Mouse (Mus musculus): ENCODE results near the gene Zfp874a. TPM values are rescaled to one million over a fixed set of nuclear protein-coding genes. Genes with fewer than 3 reads are reported as not detected.
"Not testable (repeated sequence)": the region's sequence is repeated elsewhere in the genome, so short reads cannot be mapped to it uniquely, and the experiment has no call there.

The Zfp874a gene
- total and polyA plus RNA-seq, 2 experiments from 2014 or later, result 4.2 to 6.4 TPM

DNA sequence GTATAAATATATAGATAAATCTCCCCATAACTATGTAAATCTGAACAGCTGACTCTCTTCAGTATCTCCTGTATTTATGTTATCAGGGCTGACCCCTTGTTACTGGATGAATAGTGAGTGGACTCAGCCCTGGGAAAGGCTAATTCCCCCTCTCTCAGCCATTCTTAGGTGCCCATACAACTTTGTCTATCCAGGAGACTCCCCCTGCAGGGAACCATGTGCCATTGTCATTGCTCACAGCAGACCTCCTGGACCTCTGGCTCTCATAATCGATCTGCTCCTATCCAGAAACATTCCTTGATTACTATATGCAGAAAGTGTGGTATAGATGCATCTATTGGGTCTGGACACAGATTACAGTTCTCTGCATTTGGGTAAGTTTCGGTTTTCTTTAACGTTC is 34.6 kb downstream of the Zfp874a start:
- H3K36me3 ChIP-seq (replicated peaks; ENCODE audit: control insufficient read depth, insufficient read depth, low read length), result no peaks in the 10 kb centered on the region
- no peak overlapping the region for H3K4me2 ChIP-seq (ENCODE audit: low read depth, low read length)
- H3K27ac ChIP-seq (ENCODE audit: low read depth), result no peak overlapping the region
- H3K9me3 ChIP-seq (replicated peaks; ENCODE audit: control insufficient read depth, low read length), result no peaks in the 10 kb centered on the region
- no peak overlapping the region for H3K9ac ChIP-seq (replicated peaks; ENCODE audit: low read depth, low read length)
- 73% methylated on average over 3 of the region's 3 CpGs for WGBS
- H3K4me1 ChIP-seq (ENCODE audit: control insufficient read depth, insufficient read depth), result peaks cover 6% of the 10 kb centered on the region; the same call in 1 of the 2 replicates
- TF ChIP-seq CTCF (IDR thresholded peaks at IDR 0.05; ENCODE audit: low read depth), result no peak
- no peak for TF ChIP-seq EP300 (IDR thresholded peaks at IDR 0.05; ENCODE audit: low read depth)
- no peaks in the 10 kb centered on the region for H3K27me3 ChIP-seq (ENCODE audit: control insufficient read depth, insufficient read depth, low read length)
- DNase-seq (ENCODE audit: low spot score), result no peak
- no peak for ATAC-seq (ENCODE audit: insufficient read depth, low read depth)
- no peak overlapping the region for H3K4me3 ChIP-seq (ENCODE audit: low read depth, low read length)

DNA sequence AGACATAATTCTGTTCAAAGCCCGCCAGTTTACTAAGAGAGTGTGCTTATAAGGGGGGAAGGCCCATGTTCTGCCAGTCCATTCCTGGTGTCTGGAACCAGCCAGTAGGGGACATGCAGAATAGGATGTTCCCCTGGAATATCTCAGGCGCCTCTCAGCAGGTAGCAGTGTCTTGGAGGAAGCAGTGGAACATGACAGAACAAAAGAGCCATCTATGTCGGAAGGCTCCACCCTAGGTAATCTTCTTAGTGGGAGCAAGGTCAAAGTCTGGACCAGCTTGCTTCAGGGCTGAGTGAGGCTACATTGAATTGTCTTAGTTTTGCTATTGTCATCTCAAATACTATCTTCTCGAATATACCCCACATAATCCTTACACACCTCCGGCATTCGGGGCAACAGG is 35.7 kb downstream of the Zfp874a start:
- Histone ChIP-seq H3K9ac (replicated peaks; ENCODE audit: low read depth, low read length) (no peak overlapping the region), H3K4me2 (ENCODE audit: low read depth, low read length) (no peak overlapping the region), H3K27ac (ENCODE audit: low read depth) (no peak overlapping the region), H3K4me3 (ENCODE audit: low read depth, low read length) (no peak overlapping the region), H3K27me3 (ENCODE audit: control insufficient read depth, insufficient read depth, low read length) (no peaks in the 10 kb centered on the region), H3K36me3 (replicated peaks; ENCODE audit: control insufficient read depth, insufficient read depth, low read length) (no peaks in the 10 kb centered on the region), H3K4me1 (ENCODE audit: control insufficient read depth, insufficient read depth) (peaks cover 1% of the 10 kb centered on the region; the same call in 1 of the 2 replicates), H3K9me3 (replicated peaks; ENCODE audit: control insufficient read depth, low read length) (no peaks in the 10 kb centered on the region)
- ATAC-seq (ENCODE audit: insufficient read depth, low read depth) (no peak), DNase-seq (ENCODE audit: low spot score) (no peak)
- 81% methylated on average over 6 of the region's 6 CpGs for WGBS
- TF ChIP-seq EP300 (IDR thresholded peaks at IDR 0.05; ENCODE audit: low read depth) (no peak), CTCF (IDR thresholded peaks at IDR 0.05; ENCODE audit: low read depth) (no peak)

DNA sequence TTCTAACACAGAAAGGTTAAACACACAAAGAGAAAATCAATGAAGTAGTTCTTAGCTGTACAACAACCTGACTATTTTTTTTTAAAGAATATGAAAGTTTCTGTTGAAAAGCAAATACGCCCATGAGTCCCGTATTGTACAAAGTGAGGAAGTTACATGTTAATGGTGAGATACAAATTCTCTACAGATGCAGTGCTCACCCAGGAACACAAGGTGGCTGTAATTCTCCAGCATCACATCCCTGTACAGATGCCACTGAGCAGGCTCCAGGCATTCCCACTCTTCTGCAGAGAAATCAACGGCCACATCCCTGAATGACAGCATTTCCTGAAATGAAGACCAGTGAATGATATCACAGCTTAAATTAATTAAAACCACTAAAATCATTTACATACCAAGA is 37.8 kb downstream of the Zfp874a start:
- ATAC-seq (ENCODE audit: insufficient read depth, low read depth); H3K4me2 ChIP-seq (ENCODE audit: low read depth, low read length); H3K36me3 ChIP-seq (replicated peaks; ENCODE audit: control insufficient read depth, insufficient read depth, low read length); H3K27ac ChIP-seq (ENCODE audit: low read depth); H3K27me3 ChIP-seq (ENCODE audit: control insufficient read depth, insufficient read depth, low read length); H3K9ac ChIP-seq (replicated peaks; ENCODE audit: low read depth, low read length); H3K4me3 ChIP-seq (ENCODE audit: low read depth, low read length); H3K9me3 ChIP-seq (replicated peaks; ENCODE audit: control insufficient read depth, low read length); DNase-seq (ENCODE audit: low spot score); H3K4me1 ChIP-seq (ENCODE audit: control insufficient read depth, insufficient read depth): not testable (repeated sequence)
- WGBS, result 55% methylated on average over 3 of the region's 3 CpGs
- TF ChIP-seq CTCF (IDR thresholded peaks at IDR 0.05; ENCODE audit: low read depth), result peak; percentile 30; the same call in 1 of the 2 replicates

DNA sequence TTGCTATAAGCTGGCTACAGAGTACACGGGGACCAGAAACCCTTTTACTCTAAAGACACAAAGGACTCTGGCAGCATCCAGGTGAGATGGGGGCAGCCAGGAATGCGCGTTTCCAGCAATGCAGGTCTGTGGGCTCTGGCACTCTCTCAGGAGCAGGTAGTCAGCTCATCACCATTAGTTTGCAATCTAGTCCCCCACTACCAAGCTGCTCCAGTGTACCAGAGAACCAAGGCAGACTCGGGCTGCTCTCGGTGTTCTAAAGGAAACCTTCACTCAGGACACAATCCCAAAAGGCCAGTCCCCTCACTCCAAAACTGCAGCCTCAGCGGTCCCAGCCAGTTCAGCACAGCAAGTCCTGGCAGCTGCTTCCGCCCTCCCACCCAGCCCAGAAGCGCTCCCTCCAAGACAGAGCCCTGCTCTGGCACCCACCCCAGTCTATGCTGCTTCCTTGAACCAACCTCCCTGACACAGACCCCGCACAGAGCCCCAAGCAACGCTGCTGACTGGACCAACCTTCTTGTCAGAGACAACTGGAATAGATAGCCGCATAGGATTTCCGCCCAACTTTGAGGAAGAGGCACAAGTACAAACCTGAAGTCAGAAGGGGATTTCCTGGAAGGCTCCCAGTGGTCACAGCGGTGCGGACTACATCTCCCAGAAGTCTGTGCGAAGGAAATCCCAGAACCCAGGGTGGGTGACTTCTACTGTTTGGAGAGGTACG is 52.1 kb downstream of the Zfp874a start, which contains the start of gene Zfp429:
Gene Zfp429 (minus strand): TSS at position 637 of the 721 bp plus-strand sequence.
- peak within 1 kb of the TSS; percentile 65 for H3K4me2 ChIP-seq (ENCODE audit: low read depth, low read length)
- H3K9me3 ChIP-seq (replicated peaks; ENCODE audit: control insufficient read depth, low read length); H3K27me3 ChIP-seq (ENCODE audit: control insufficient read depth, insufficient read depth, low read length); H3K4me1 ChIP-seq (ENCODE audit: control insufficient read depth, insufficient read depth); H3K36me3 ChIP-seq (replicated peaks; ENCODE audit: control insufficient read depth, insufficient read depth, low read length): not testable (repeated sequence)
- peak within 1 kb of the TSS; percentile 59 for H3K27ac ChIP-seq (ENCODE audit: low read depth)
- peak; percentile 89 for ATAC-seq (ENCODE audit: insufficient read depth, low read depth)
- 4% methylated on average over 14 of the region's 16 CpGs for WGBS
- H3K9ac ChIP-seq (replicated peaks; ENCODE audit: low read depth, low read length), result peak within 1 kb of the TSS; percentile 50; the same call in 1 of the 2 replicates
- peak within 1 kb of the TSS; percentile 79 for H3K4me3 ChIP-seq (ENCODE audit: low read depth, low read length)
- peak; percentile 69 for DNase-seq (ENCODE audit: low spot score)

DNA sequence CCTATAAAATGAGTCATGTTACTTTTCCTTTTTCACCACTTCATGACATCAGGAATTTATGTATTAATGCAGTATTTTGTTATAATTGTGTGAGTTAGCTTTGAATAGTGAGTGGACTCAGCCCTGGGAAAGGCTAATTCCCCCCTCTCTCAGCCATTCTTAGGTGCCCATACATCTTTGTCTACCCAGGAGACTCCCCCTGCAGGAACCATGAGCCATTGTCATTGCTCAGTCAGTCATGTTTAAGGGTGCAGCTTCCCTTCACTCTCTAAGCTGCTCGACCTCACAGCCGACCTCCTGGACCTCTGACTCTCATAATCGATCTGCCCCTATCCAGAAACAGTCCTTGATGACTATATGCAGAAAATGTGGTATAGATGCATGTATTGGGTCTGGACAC is 75.2 kb downstream of the Zfp874a start:
- not testable (repeated sequence) for H3K9me3 ChIP-seq (replicated peaks; ENCODE audit: control insufficient read depth, low read length); H3K4me3 ChIP-seq (ENCODE audit: low read depth, low read length); H3K9ac ChIP-seq (replicated peaks; ENCODE audit: low read depth, low read length); H3K27me3 ChIP-seq (ENCODE audit: control insufficient read depth, insufficient read depth, low read length); H3K4me1 ChIP-seq (ENCODE audit: control insufficient read depth, insufficient read depth); H3K4me2 ChIP-seq (ENCODE audit: low read depth, low read length); DNase-seq (ENCODE audit: low spot score); H3K36me3 ChIP-seq (replicated peaks; ENCODE audit: control insufficient read depth, insufficient read depth, low read length); H3K27ac ChIP-seq (ENCODE audit: low read depth); ATAC-seq (ENCODE audit: insufficient read depth, low read depth)
- 72% methylated on average over 3 of the region's 3 CpGs for WGBS

DNA sequence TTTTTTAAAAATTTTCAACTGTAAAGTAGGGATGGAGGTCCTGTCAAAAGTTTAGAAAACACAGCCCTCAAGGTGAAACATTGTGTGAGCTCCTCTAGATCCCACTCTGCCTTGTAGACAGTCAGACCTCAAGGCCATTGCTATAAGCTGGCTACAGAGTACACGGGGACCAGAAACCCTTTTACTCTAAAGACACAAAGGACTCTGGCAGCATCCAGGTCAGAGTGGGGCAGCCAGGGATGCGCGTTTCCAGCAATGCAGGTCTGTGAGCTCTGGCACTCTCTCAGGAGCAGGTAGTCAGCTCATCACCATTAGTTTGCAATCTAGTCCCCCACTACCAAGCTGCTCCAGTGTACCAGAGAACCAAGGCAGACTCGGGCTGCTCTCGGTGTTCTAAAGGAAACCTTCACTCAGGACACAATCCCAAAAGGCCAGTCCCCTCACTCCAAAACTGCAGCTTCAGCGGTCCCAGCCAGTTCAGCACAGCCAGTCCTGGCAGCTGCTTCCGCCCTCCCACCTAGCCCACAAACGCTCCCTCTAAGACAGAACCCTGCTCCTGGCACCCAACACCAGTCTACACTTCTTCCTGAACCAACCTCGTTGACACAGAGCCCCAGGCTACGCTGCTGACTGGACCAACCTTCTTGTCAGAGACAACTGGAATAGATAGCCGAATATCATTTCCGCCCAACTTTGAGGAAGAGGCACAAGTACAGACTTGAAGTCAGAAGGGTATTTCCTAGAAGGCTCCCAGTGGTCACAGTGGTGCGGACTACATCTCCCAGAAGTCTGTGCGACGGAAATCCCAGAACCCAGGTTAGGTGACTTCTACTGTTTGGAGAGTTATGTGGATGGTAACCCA is 76.1 kb downstream of the Zfp874a start, which contains the start of the genes Gm28041 and Zfp456:
Gene Gm28041 (minus strand): TSS at position 684 of the 862 bp plus-strand sequence.
Gene Zfp456 (minus strand): TSS at position 761 of the 862 bp plus-strand sequence.
- 11% methylated on average over 13 of the region's 15 CpGs for WGBS
- Histone ChIP-seq H3K4me2 (ENCODE audit: low read depth, low read length) (peak within 1 kb of the TSS; percentile 58), H3K9ac (replicated peaks; ENCODE audit: low read depth, low read length) (0 out of 2 replicates have a peak within 1 kb of the TSS, but pooled peaks have one; percentile 8), H3K4me3 (ENCODE audit: low read depth, low read length) (peak within 1 kb of the TSS; percentile 48)
- not testable (repeated sequence) for H3K27ac ChIP-seq (ENCODE audit: low read depth); H3K4me1 ChIP-seq (ENCODE audit: control insufficient read depth, insufficient read depth); H3K36me3 ChIP-seq (replicated peaks; ENCODE audit: control insufficient read depth, insufficient read depth, low read length); H3K27me3 ChIP-seq (ENCODE audit: control insufficient read depth, insufficient read depth, low read length); H3K9me3 ChIP-seq (replicated peaks; ENCODE audit: control insufficient read depth, low read length)
- DNase-seq (ENCODE audit: low spot score) (peak; percentile 41), ATAC-seq (ENCODE audit: insufficient read depth, low read depth) (peak; percentile 77)
